Mouse (Mus musculus) Patski (cell line): Measurements from ENCODE around the gene Gm17727. TPM values are rescaled to one million over a fixed set of nuclear protein-coding genes. Genes with fewer than 3 reads are reported as not detected.
"Not testable (repeated sequence)": the region's sequence is repeated elsewhere in the genome, so short reads cannot be mapped to it uniquely, and the experiment has no call there.

ENCODE experiments used
- ATAC-seq: fragments of 100-300 bp; one replicate; pipeline ENCODE4 v1.8.0; 2021
- CTCF ChIA-PET: fragments of 350-600 bp; sonication (Branson Sonifier 250); formaldehyde crosslinking; loops from one replicate; lab custom pipeline; 2022; ENCODE audit warnings: inconsistent platforms; lab: Charles Lee
- POLR2A ChIA-PET: fragments of 350-600 bp; sonication (Branson Sonifier 250); formaldehyde crosslinking; loops from one replicate; lab custom pipeline; 2022; ENCODE audit warnings: antibody characterized with exemption, inconsistent platforms; lab: Charles Lee
- DNase-seq: peaks from one replicate; pipeline ENCODE4 v3.0.0-alpha.2; 2011; ENCODE audit warnings: low read depth, low spot score
- H3K27me3 ChIP-seq: fragments of 371-371 bp; one replicate; pipeline ENCODE4 v1.5.1; 2021
- CTCF ChIP-seq: fragments of 100-300 bp; IDR thresholded peaks from one replicate; pipeline ENCODE4 v1.5.1; 2021
- in situ Hi-C: fragments of 300-500 bp; cut with MboI; formaldehyde crosslinking; loops from 3 replicates; pipeline ENCODE4 v1.11.1; 2018; ENCODE audit warnings: low pct_unique_long_range_greater_than_20kb, mixed read lengths
- polyA plus RNA-seq: library from polyadenylated mRNA; unstranded; gene quantifications from one replicate; pipeline ENCODE4 v1.2.3, GENCODE M21; 2021

Gene Gm17727
- polyA plus RNA-seq: not detected

DNA sequence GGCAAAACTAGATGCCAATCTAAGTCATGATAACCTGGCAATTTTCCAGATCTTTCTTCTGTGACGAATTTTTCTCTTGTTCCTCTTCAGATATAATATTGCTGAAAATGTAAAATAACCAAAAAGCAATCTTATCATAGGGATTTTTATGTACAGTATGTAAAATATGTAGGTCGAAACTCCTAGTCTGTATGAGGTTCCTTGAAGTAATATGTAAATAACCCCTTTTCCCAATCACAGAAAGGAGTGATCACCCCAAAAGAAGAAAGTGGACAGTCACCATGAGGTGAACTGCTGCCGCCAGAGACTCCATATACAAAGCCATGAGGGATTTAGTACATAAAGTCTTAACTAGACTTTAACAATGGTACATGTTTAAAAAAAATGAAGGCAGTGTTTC is at the start of gene Gm17727:
Gm17727 (minus strand) TSS at position 101 of the 400 bp plus-strand sequence.
- no peak for TF ChIP-seq CTCF
- ATAC-seq (no peak), DNase-seq (no peak)
- ChIA-PET POLR2A (no interaction called here), CTCF (no interaction called here)
- peaks cover 7% of the 10 kb centered on the region for H3K27me3 ChIP-seq
- in situ Hi-C loops: no loop called here

DNA sequence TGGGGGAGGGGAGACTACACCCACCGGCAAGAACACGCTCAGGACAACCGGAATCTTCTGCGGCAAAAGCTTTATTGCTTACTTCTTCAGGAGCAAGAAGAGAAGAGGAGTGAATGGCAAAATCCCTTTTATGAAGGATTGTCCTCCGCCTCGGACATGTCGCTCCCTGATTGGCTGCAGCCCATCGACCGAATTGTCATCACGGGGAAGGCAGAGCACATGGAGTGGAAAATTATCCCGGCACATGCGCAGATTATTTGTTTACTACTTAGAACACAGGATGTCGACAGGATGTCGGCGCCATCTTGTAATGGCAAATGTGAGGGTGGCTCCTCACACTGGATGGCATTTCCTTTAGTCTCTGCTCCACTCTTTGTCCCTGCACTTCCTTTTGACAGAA is 40.0 kb upstream of the Gm17727 start:
- in situ Hi-C loops, DNase-seq, CTCF ChIA-PET, H3K27me3 ChIP-seq, POLR2A ChIA-PET, ATAC-seq: not testable (repeated sequence)

DNA sequence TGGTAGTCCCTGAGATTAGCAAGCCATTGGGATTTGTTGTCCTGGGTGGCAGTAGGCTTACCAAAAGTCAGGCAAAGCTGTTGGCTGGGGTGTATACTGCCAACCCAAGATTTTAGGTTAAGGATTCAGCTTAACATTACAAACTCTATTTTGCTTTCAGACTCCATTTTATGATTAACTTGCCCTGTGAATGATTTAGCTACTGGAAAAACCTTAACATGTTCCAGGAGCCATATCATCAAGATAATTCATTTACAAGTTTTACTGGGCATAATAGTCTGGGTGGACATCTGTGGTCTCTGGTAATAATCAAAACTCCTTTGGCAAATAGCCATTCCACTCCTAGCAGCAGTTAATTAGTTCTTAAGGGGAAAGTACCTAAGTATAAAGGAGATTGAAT is 20.2 kb upstream of the Gm17727 start:
- POLR2A ChIA-PET: no interaction called here
- CTCF ChIA-PET: no interaction called here
- no peak for DNase-seq
- ATAC-seq: no peak
- in situ Hi-C loops: no loop called here
- no peak for TF ChIP-seq CTCF
- no peaks in the 10 kb centered on the region for H3K27me3 ChIP-seq

DNA sequence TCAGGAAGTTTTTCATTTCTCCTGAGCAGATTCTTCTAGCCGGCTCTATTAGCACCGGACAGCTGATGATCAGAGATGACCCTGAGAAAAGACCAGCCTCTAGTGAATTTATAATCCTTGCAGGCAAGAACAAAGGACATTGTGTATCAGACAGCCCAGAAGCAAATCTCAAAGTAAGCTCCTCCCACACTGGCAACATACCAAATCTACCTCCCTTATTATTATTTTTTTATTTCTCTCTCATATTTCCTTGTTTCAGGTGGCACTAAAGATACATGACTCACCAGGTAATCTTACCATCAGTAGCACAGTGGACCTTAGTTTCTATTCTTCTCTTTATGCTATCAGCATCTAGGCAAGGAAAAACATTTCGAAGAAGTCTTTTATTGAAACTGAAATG is 12.1 kb upstream of the Gm17727 start, which contains the start of the genes Gm27235 and D730048I06Rik:
Gm27235 (minus strand) TSS at position 101 of the 400 bp plus-strand sequence.
D730048I06Rik (minus strand) TSS at position 112 of the 400 bp plus-strand sequence.
- no peak for ATAC-seq
- no peaks in the 10 kb centered on the region for H3K27me3 ChIP-seq
- POLR2A ChIA-PET: no interaction called here
- TF ChIP-seq CTCF: no peak
- CTCF ChIA-PET: no interaction called here
- DNase-seq: no peak
- in situ Hi-C loops: no loop called here

DNA sequence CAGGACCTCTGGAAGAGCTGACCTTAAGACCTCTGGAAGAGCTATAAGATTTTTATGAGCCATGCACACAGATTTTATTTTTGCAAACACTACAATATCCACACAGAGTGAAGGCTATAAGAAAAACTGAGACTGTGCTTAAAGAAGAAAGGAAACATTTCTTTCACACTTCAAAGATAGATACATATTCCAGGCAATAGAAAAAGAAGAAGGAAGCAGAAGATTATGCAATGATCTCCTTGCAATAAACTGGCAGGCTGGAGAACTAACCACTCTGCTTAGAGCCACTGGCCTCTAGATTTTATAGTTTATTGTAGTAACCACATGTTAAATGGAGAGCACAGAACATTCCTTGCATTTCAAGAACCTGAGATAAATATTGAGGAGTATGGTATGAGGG is 21.1 kb downstream of the Gm17727 start:
- in situ Hi-C loops: no loop called here
- ATAC-seq: no peak
- ChIA-PET POLR2A (no interaction called here), CTCF (no interaction called here)
- no peak for DNase-seq
- no peak for TF ChIP-seq CTCF
- H3K27me3 ChIP-seq: no peaks in the 10 kb centered on the region

DNA sequence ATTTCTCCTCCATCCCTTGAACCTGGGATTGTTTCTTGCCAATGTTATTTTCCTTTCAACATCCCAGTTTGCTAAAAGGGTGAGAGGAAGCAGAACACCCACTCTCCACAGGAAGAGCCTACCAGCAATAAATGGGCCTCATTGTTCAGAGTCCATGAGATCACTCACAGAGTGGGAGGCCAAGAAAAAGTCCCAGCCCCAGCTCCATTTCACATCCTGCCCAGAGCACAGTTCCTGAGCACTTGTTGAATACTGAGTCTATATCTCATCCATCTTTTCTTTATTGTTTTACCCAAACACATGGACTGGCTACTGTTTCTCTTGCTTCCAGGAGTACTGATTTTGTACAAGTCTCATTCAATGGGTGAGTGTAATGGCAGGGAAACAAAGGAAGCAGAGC is 37.2 kb downstream of the Gm17727 start, which contains the start of gene Gm17677:
Gm17677 (plus strand) TSS at position 301 of the 400 bp plus-strand sequence.
- ATAC-seq (no peak), DNase-seq (no peak)
- no peak for TF ChIP-seq CTCF
- POLR2A ChIA-PET: no interaction called here
- CTCF ChIA-PET: no interaction called here
- in situ Hi-C loops: no loop called here
- H3K27me3 ChIP-seq: peaks cover 5% of the 10 kb centered on the region

Other genes with a start within 250 kb of the Gm17727 start
- 1.3 TPM for gene Ddx25, start 219.6 kb downstream of the Gm17727 start, polyA plus RNA-seq
- gene Pus3, start 219.5 kb downstream of the Gm17727 start, polyA plus RNA-seq: 15.3 TPM
- 0.28 TPM for gene Pate2, start 207.8 kb downstream of the Gm17727 start, polyA plus RNA-seq
- gene Hyls1, start 207.7 kb downstream of the Gm17727 start, polyA plus RNA-seq: 11.0 TPM
- gene Pate4, start 166.2 kb downstream of the Gm17727 start, polyA plus RNA-seq: not detected
- not detected for gene Pate3, start 129.9 kb downstream of the Gm17727 start, polyA plus RNA-seq
- gene Pate1, start 90.7 kb downstream of the Gm17727 start, polyA plus RNA-seq: not detected
- not detected for gene Gm17677, start 37.1 kb downstream of the Gm17727 start, polyA plus RNA-seq
- not detected for gene Gm27235, start 12.0 kb upstream of the Gm17727 start, polyA plus RNA-seq
- not detected for gene D730048I06Rik, start 12.0 kb upstream of the Gm17727 start, polyA plus RNA-seq
- not detected for gene 9230110F15Rik, start 66.0 kb upstream of the Gm17727 start, polyA plus RNA-seq
- not detected for gene 9230113P08Rik, start 130.3 kb upstream of the Gm17727 start, polyA plus RNA-seq